Mouse (Mus musculus) neural tube, embryonic 10.5 days (tissue): ENCODE data around the gene Ppp1r9a.
"Not testable (repeated sequence)": the region's sequence is repeated elsewhere in the genome, so short reads cannot be mapped to it uniquely, and the experiment has no call there.

ENCODE experiments used
- DNase-seq: peaks from one replicate; pipeline ENCODE4 v3.0.0-alpha.2; 2017; ENCODE audit warnings: low spot score; ENCODE audit errors: extremely low spot score

Ppp1r9a gene

GRCm38 (mm10) chr6:4902674-4903324, at the start of gene Ppp1r9a:
Gene Ppp1r9a (plus strand): TSS chr6:4902917.
- DNase-seq = peak; percentile 81

GRCm38 (mm10) chr6:4855236-4855635, 47.5 kb upstream of the Ppp1r9a start:
- no peak for DNase-seq

DNA sequence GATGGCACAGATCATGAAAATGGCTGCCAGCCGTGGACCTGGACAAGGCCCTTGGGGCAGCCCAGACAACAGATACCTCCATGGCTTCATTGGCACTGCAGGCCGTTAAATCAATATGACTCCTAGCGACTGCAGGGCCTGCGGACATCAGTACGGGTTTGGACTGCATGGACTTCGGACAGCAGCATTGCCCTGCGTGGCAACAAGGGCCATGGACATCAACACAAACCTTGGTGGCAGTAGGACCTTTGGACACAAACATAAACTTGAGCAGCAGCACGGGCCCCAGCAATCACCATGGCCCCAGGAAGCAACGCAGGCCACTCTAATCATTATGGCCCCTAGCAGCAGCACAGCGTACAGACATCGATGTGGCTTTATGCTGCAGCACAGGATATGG, 45.8 kb upstream of the Ppp1r9a start:
- no peak for DNase-seq

GRCm38 (mm10) chr6:4884316-4884715, 18.4 kb upstream of the Ppp1r9a start:
- no peak for DNase-seq

GRCm38 (mm10) chr6:4889544-4889943, 13.2 kb upstream of the Ppp1r9a start:
- DNase-seq = no peak

DNA sequence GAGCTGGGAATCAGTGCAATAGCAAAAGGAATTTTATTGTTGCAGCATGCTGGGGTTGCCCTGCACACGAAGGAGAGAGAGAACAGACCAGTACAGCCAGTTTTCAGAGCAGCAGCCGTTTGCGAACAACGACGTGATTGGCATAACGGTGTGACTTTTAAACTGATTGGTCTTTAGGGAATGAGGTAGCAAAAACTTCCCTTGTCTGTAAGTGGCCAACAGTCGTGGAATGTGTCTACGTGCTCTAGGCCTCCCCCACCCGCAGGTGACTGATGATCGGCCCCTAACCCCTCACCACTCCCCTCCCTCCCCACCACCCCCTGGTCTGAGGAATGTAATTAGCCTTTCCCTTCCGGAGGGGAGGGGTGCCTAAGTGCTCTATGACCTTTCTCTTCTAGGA, 10.3 kb upstream of the Ppp1r9a start:
- peak; percentile 46 for DNase-seq

- DNase-seq = not testable (repeated sequence)
Measured at GRCm38 (mm10) chr6:4893312-4893711, 9.4 kb upstream of the Ppp1r9a start.

DNA sequence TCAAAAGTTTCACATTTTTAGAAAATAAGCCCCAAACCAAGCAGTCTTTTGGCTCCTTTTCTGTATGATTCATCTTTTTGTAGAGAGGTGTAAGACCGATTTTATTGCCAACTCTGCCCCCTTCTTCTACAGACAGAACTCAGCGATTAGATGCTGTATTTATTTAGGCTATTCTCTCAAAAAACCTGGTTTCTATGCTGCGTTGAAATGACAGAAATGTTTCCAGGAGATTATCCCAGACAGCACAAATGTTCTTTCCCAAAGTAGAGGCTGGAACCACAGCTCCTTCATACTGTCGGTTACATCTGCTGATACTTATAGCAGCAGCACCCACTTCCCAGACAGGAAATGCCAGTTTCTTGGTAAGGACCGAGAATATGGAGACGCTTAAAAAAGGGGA, 2.8 kb upstream of the Ppp1r9a start:
- no peak for DNase-seq

DNA sequence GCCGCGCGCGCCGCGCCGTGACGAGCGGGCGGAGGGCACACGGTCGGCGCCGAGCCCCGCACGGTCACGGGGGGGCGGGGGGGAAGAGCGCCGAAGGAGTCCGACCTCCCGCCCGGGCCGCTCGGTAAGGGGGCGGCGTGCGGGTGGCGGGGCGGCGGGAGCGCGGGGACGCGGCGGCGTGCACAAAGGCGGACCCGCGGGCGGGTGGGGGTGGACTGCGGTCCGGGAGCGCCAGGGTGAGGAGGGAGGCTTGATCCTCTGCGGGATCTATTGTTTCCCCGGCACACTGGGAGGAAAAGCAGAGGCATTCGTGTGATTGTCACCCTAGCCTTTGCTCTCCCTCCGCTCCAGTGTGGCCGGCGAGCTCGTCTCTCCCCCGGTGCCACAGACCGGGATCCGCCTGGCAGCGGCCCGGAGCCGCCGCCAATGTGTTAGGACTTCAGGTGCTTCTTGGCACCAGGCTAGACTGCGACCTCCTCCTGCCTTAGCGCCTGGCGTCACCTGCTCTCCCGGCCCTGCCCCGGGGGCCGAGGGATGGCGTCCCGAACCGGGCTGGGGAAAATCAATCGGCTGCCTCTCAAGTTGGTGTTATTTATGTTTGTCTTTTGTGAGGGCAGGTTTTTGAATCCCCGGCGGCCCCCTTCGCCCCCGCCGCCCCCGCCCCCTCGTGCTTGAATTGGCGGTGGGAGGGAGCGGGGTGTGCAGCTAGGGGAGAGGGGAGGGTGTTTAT, 773 bp downstream of the Ppp1r9a start:
- DNase-seq = peak; percentile 87

DNA sequence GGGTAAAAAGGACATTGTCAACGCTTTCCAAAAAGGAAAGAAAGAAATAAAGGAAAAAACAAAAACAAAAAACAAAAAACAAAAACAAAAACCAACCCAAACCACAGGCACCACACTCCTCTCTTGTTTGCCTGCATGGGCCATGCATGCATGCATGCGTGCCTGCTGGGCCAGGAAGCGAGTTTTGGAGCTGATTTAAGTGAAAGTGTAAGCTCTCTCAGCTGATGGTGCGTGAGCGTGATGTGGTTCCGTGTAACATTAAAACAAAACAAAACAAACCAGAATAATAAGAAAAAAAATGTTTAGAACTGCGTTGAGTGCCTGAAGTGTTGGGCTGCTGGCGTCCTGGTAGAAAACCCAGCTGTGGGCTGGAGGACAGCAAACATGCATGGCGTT, 1.3 kb downstream of the Ppp1r9a start:
- no peak for DNase-seq

GRCm38 (mm10) chr6:4910042-4910634, 7.4 kb downstream of the Ppp1r9a start:
- no peak for DNase-seq

DNA sequence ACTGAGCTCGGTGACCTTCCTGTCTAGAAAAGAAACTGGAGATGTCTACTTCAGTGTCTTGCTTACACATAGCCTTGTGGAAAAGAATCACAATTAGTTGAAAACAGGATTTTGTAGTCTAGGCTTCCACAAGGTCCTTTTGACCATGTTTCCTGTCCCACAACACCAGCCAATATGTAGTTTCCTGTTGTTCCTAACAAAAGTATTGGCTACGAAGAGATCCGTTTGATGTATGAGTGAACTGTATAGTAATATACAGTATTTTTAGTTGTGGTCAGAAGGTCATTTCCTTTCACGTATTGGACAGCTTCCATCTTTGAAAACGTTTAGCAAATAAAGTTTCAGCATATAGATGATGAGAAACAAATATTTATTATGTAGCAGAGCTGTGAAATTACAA, 15.8 kb downstream of the Ppp1r9a start:
- DNase-seq = no peak

DNA sequence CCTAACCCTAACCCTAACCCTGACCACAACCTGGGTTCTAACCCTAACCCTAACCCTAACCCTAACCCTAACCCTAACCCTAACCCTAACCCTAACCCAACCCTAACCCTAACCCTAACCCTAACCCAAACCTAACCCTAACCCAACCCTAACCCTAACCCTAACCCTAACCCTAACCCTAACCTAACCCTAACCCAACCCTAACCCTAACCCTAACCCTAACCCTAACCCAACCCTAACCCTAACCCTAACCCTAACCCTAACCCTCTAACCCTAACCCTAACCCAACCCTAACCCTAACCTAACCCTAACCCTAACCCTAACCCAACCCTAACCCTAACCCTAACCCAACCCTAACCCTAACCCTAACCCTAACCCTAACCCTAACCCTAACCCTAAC, 21.1 kb downstream of the Ppp1r9a start:
- not testable (repeated sequence) for DNase-seq

DNA sequence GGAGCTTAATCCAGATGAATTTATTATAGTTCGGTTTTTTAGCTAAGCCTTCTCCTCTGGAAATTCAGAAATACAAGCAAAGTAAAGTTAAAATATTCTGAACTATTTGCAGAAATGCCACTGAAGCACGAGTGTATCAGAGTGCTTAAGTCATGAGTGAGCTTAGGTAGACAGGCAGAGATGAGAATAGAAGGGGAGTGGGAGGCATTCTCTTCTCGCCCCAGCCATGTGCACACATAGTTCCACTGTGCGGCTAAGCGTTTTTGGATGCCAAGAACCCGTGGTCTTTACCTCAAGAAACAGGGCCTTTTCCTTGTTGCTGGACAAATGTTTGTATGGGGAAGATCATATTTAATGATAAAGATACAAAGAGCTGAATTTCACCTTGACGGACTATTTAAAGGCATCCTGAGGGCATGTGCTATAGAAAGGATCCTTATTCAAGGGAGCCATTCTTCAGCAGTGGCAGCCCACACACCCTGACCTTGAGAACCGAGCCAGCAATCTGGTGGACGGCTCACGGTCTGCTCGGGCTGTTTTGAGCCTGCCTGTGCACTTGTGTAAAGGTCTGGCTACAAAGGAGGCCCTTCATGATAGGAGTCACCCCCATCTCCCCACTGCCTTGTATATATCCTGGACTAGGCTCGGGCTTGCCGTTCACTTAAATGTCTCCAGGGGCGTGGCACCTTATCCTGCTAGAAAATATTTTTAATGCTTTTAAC, 23.4 kb downstream of the Ppp1r9a start:
- no peak for DNase-seq

DNA sequence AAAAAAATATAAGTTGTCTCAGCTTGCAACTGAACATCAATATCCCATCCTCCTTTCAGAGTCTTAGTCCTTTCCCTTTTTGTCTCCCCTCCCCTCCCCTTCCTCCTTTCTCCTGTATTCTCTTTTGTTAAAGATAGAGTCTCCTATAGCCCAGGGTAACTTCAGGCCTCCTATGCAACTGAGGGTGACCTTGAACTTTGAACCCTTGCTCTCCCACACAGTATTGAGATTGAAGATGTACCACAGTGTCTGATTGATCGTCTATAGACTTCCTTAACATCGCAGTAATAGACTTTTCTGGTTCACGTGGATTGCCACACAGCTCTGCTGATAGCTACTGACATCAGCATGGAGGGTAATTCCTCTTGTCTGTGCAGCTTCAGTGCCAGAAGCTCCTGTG, 27.6 kb downstream of the Ppp1r9a start:
- DNase-seq = no peak

DNA sequence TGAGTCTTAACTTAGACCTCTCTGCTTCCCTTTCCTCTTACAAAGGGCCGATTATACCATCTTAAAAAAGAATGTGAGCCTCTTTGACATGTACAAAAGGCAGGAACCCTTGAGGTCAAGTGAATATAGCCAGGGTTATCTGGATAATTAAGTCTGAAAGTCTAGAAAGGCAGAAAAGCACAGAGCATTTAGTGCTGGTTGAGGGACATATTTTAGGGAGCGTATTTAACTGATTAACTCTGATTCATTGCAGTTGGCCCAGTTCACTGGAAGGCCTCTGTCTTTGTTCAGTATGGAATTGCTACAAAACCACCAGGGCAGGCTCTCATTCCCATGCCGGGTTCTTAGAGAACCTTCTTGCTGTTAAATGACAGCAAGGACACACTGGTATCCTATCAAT, 36.2 kb downstream of the Ppp1r9a start:
- DNase-seq = no peak

- DNase-seq = no peak
Measured at GRCm38 (mm10) chr6:4940086-4940485, 37.4 kb downstream of the Ppp1r9a start.

DNA sequence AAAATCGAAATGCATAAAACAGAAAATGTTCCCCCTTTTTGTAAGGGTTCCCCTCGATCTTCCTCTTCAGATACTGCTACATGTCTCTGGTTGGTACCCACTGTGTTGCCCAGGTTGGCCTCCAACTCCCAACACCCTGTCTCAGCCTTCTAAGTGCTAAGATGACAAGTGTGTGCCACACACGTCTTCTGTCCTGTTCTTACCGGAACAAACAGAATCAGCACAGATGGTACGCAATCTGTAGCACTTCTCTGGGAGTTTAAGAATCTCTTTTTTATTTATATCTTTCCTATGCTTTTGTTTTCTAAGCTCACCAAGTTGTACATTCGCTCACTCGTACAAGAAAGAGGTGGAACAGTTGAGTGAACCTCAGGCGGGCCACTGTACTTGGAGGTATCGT, 37.9 kb downstream of the Ppp1r9a start:
- DNase-seq = no peak

- DNase-seq = no peak
Measured at GRCm38 (mm10) chr6:4943821-4944220, 41.1 kb downstream of the Ppp1r9a start.

GRCm38 (mm10) chr6:4948056-4948455, 45.3 kb downstream of the Ppp1r9a start:
- peak; percentile 12 for DNase-seq

DNA sequence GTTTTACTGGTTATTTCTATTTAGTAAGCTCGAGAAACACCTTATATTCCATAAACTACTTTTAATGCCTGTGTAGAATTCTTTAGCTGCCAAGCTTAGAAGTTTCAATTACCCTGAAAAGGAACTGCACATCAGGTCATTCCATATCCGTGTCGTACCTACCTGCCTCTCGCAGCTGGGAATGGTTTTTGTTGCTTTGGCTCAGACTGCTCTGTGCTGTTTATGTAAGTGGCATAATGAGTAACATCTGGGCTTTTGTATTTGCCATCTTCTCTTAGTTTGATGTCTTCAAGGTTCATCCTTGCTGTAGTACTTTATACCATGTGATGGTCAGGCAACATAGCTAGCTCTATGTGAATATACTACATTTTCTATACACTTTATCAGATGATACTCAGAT, 47.0 kb downstream of the Ppp1r9a start:
- peak; percentile 10 for DNase-seq
